In genomic region chr3:156999177-156999808, GRCm38 (mm10) we compare ENCODE assay signal across 8 mouse cellular contexts.
DNase-seq lines count a peak whose midpoint lies in the region; ATAC-seq lines count a peak whose summit lies in the region.
"Had no signal": no experiment of that assay in that cellular context is flagged by ENCODE, and none has a peak within 500 bp of the region (broad histone marks: within the 10 kb centered on the region; RNA-seq: fewer than 3 reads in every experiment).

No protein-coding gene starts in this region.

- peak; percentile 61; the same call in 1 of the 2 replicates for ATAC-seq in forebrain, embryonic 16.5 days

- no peaks in the 10 kb centered on the region for H3K9me3 ChIP-seq in forebrain, embryonic 16.5 days (ENCODE audit: control insufficient read depth, low read length)
- H3K9me3 ChIP-seq: embryonic facial prominence, embryonic 12.5 days had no signal

- 64% methylated on average over 5 of the region's 5 CpGs for WGBS in forebrain, embryonic 16.5 days

- no peak overlapping the region for H3K9ac ChIP-seq in forebrain, embryonic 16.5 days (replicated peaks; ENCODE audit: low read depth, low read length)
- H3K9ac ChIP-seq: embryonic facial prominence, embryonic 12.5 days had no signal

- DNase-seq in layer of hippocampus, adult 11-12 months (ENCODE audit: low spot score), result peak; percentile 14
- DNase-seq in layer of hippocampus, postnatal 10 days (ENCODE audit: low spot score in 2 of 2), result no peak
- peak; percentile 16 for DNase-seq in left cerebral cortex, adult 11 months (ENCODE audit: low spot score)
- peak; percentile 25 to 36 for DNase-seq in right cerebral cortex, postnatal 36 days (ENCODE audit: low spot score in 2 of 2)
- no peak for DNase-seq in thymus, postnatal 25 days
- no peak for DNase-seq in spleen, adult 18-20 months

- no peak overlapping the region for H3K27ac ChIP-seq in forebrain, embryonic 16.5 days (ENCODE audit: low read length)
- H3K27ac ChIP-seq: embryonic facial prominence, embryonic 12.5 days had no signal

- H3K36me3 ChIP-seq in forebrain, embryonic 16.5 days (ENCODE audit: control insufficient read depth, insufficient read depth), result no peaks in the 10 kb centered on the region
- H3K36me3 ChIP-seq: embryonic facial prominence, embryonic 12.5 days had no signal

- H3K4me2 ChIP-seq in forebrain, embryonic 16.5 days (ENCODE audit: low read length), result no peak overlapping the region
- H3K4me2 ChIP-seq: embryonic facial prominence, embryonic 12.5 days had no signal

- no peak overlapping the region for H3K4me3 ChIP-seq in forebrain, embryonic 16.5 days (replicated peaks; ENCODE audit: low read length)
- H3K4me3 ChIP-seq: embryonic facial prominence, embryonic 12.5 days had no signal

- 0 out of 2 replicates have a peak, but pooled peaks cover 5% of the 10 kb centered on the region for H3K4me1 ChIP-seq in forebrain, embryonic 16.5 days (replicated peaks; ENCODE audit: control insufficient read depth, insufficient read depth, low read length)
- H3K4me1 ChIP-seq: embryonic facial prominence, embryonic 12.5 days had no signal

- no peaks in the 10 kb centered on the region for H3K27me3 ChIP-seq in forebrain, embryonic 16.5 days (replicated peaks; ENCODE audit: control insufficient read depth, insufficient read depth, low read length)
- H3K27me3 ChIP-seq: embryonic facial prominence, embryonic 12.5 days had no signal

Comparison
In these comparisons a context has a peak if more than half of its experiments do, and no peak if none do; other contexts are left out.
1. DNase-seq: peak in layer of hippocampus, adult 11-12 months (single experiment), left cerebral cortex, adult 11 months (single experiment) and right cerebral cortex, postnatal 36 days (2 of 2); none in layer of hippocampus, postnatal 10 days (0 of 2), thymus, postnatal 25 days (single experiment) and spleen, adult 18-20 months (0 of 2).